Mouse (Mus musculus) spleen, embryonic (tissue): ENCODE measurements around the gene Mrgpra2b.
"Not testable (repeated sequence)": the region's sequence is repeated elsewhere in the genome, so short reads cannot be mapped to it uniquely, and the experiment has no call there.

Experiments
- CTCF ChIA-PET: fragments of 350-600 bp; sonication (Branson Sonifier 250); formaldehyde crosslinking; loops from one replicate; lab custom pipeline; 2022; lab: Charles Lee

The Mrgpra2b gene

DNA sequence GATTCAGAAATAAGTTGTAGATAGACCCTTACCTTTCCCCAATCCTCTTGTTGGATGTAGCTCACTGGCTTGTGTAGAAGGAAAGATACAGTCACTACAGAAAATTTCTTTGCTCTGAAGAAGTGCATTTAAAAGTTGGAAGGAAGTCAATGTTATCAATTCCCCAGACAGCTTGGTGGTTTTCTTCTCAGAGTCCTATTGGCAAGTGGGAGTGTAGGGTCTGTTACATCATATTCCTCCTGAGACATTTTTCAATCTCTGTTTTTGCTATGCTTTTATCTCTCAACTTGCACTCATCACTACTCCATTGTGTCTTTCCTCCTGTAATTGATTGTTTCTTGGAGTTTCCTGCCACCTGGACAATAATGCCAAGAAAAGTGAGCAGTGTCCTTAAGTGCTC, at the start of gene Mrgpra2b:
Gene Mrgpra2b, minus strand, starts transcription at position 101 of the 400 bp plus-strand sequence.
- CTCF ChIA-PET, result no interaction called here

GRCm38 (mm10) chr7:47516379-47516778, 12.3 kb downstream of the Mrgpra2b start:
- CTCF ChIA-PET, result no interaction called here

DNA sequence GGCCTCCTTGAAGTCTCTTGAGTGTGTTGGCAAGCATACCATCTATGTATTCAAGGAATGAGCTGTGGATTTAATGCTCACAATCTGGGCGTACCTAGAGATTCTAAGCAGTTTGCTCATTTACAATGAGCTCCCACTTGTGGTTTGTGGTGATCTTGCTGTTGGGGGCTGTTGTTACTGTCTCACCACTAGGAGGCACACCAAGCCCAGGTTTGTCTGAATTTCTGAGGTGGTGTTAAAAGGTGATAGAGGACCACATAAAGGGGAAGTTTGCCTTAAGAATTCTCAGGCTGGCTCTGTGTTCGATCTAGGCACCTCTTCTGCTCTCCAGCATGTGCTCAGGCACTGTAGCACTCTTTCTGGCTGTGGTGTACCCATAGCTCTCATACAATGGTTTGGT, 13.6 kb downstream of the Mrgpra2b start:
- CTCF ChIA-PET, result interaction anchor here (0.6 kb wide), 1 partner anchor 1754 kb away, joined by 4 read pairs; no protein-coding TSS in a partner anchor

DNA sequence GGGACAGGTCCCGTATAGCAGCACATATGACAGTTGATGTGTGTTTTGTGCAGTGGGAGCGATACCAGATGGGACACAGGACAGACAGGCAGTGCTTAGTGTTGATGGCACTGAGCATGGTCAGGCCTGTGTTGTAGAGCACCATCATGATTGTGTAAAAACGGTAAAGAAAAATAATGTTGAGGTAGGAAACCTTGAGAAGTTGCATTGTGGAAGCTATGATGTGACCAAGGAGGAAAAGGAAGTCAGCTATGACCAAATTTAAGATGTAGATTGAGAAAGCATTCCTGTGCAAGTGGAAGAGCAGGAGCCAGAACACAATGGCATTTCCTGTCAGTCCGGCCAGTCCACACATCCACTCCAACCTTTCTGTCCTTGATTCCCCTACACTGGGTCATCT, 25.7 kb downstream of the Mrgpra2b start:
- CTCF ChIA-PET, result no interaction called here

DNA sequence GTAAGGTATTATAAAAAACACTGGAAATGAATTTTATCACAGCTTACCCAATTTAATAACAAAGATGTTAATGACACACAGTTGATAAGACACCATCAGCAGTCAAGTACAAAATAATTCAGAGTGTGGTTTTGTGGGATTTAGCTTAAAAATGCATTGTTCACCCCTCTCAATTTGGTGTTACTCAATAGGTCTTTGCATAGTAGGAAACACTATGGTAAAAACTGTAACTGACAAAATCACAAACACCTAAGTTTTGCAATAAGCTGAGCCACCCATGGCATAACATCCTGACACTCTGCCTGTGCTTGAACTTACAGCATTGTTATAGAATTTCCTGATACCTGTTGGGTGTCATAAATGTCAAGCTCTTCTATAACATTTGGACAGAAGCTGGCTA, 37.4 kb downstream of the Mrgpra2b start:
- CTCF ChIA-PET, result not testable (repeated sequence)

- CTCF ChIA-PET, result not testable (repeated sequence)
Measured at GRCm38 (mm10) chr7:47489438-47489837, 39.2 kb downstream of the Mrgpra2b start.

GRCm38 (mm10) chr7:47483181-47483580, 45.5 kb downstream of the Mrgpra2b start:
- CTCF ChIA-PET, result not testable (repeated sequence)

DNA sequence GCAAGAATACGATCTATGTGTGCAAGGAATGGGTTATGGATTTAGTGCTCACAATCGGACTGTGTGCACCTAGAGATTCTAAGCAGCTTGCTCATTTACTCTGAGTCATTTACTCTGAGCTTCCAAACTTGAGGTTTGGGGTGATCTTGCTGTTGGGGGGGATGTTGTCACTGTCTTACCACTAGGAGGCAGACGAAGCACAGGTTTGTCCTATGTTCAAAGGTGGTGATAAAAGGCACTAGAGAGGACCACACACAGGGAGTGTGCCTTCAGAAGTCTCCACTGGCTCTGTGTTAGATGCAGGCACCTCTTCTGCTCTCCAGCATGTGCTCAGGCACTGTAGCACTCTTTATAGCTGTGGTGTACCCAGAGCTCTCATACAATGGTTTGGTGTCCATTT, 54.8 kb downstream of the Mrgpra2b start:
- CTCF ChIA-PET, result not testable (repeated sequence)

DNA sequence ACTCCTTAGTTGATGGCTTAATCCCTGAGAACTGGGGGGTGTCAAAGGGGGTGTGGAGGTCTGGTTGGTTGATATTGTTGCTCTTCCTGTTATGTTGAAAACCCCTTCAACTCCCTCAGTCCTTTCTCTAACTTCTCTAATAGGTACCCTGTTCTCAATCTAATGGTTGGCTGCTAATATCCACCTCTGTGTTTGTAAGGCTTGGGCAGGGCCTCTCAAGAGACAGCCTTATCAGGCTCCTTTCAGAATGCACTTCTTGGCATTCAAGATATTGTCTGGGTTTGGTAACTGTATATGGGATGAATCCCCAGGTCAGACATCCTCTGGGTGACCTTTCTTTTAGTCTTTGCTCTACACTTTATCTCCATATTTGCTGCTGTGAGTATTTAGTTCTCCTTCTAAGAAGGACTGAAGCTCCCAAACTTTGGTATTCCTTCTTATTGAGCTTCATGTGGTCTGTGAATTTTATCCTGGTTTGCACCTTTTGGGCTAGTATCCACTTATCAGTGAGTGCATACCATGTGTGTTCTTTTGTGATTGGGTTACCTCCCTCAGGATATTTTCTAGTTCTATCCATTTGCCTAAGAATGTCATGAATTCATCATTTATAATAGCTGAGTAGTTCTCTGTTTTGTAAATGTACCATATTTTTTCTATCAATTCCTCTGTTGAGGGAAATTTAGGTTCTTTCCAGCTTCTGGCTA, 63.2 kb downstream of the Mrgpra2b start:
- CTCF ChIA-PET, result not testable (repeated sequence)

DNA sequence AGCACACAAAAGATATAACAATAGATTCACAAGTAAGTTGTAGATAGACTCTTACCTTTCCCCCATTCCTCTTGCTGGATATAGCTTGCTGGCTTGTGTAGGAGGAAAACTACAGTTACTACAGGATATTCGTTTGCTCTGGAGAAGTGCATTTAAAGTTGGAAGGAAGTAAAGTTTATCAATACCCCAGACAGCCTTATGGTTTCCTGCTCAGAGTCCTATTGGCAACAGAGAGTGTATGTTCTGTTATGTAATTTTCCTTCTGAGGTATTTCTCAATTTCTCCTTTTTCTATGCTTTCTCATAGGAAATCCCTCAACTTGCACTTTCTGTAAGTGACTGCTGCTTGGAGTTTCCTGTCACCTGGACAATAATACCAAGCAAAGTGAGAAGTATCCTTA, 76.6 kb downstream of the Mrgpra2b start, which contains the start of gene Mrgpra2a:
Gene Mrgpra2a, minus strand, starts transcription at position 125 of the 400 bp plus-strand sequence.
- CTCF ChIA-PET, result not testable (repeated sequence)

DNA sequence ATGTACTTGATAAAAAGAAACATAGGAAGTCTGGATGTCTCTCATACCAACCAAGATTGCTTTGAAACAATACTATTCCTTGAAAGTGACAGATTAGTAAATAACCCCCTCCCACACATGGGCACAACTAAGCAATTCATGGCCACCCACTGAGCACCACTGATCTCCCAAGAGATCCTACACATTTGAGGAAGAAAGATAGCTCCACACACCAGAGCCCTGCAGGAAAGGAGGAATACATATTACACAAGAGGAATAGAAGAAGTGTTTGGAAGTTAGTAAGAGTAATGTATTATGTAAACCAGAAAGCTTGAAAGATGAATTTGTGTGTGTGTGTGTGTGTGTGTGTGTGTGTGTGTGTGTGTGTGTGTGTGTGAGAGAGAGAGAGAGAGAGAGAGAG, 82.9 kb downstream of the Mrgpra2b start:
- CTCF ChIA-PET, result not testable (repeated sequence)

DNA sequence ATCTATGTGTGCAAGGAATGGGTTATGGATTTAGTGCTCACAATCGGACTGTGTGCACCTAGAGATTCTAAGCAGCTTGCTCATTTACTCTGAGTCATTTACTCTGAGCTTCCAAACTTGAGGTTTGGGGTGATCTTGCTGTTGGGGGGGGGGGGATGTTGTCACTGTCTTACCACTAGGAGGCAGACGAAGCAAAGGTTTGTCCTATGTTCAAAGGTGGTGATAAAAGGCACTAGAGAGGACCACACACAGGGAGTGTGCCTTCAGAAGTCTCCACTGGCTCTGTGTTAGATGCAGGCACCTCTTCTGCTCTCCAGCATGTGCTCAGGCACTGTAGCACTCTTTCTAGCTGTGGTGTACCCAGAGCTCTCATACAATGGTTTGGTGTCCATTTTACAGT, 92.2 kb downstream of the Mrgpra2b start:
- CTCF ChIA-PET, result not testable (repeated sequence)

DNA sequence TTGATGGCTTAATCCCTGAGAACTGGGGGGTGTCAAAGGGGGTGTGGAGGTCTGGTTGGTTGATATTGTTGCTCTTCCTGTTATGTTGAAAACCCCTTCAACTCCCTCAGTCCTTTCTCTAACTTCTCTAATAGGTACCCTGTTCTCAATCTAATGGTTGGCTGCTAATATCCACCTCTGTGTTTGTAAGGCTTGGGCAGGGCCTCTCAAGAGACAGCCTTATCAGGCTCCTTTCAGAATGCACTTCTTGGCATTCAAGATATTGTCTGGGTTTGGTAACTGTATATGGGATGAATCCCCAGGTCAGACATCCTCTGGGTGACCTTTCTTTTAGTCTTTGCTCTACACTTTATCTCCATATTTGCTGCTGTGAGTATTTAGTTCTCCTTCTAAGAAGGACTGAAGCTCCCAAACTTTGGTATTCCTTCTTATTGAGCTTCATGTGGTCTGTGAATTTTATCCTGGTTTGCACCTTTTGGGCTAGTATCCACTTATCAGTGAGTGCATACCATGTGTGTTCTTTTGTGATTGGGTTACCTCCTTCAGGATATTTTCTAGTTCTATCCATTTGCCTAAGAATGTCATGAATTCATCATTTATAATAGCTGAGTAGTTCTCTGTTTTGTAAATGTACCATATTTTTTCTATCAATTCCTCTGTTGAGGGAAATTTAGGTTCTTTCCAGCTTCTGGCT, 100.7 kb downstream of the Mrgpra2b start:
- CTCF ChIA-PET, result not testable (repeated sequence)
